Mouse (Mus musculus) hindbrain, embryonic 14.5 days (tissue): ENCODE measurements at regions not wholly inside any gene's neighbourhood (a gene's known extent, or its start where the extent isn't known, plus 50 kb on each side); places are given as distances from the start of the nearest gene placed in this dataset.

ENCODE experiments used
- ATAC-seq: fragments of 200-750 bp; cut with Nextera tagmentation; 2 replicates; pipeline ENCODE4 v1.8.0; 2017; ENCODE audit warnings: moderate number of reproducible peaks, mild to moderate bottlenecking, moderate TSS enrichment, moderate library complexity; ENCODE audit not compliant: low FRiP score
- DNase-seq: peaks from one replicate; pipeline ENCODE4 v3.0.0-alpha.2; 2015; ENCODE audit warnings: low spot score
- H3K27ac ChIP-seq: fragments of 300-500 bp; sonication (generic); 2 replicates; pipeline ENCODE4 v1.5.1; 2014; ENCODE audit warnings: mild to moderate bottlenecking, moderate library complexity
- H3K27me3 ChIP-seq: fragments of 300-500 bp; sonication (generic); 2 replicates; pipeline ENCODE4 v1.6.1; 2014; ENCODE audit warnings: mild to moderate bottlenecking, low read length, mixed read lengths; ENCODE audit not compliant: control insufficient read depth, insufficient read depth
- H3K36me3 ChIP-seq: fragments of 300-500 bp; sonication (generic); replicated peaks from 2 replicates; pipeline ENCODE4 v1.6.1; 2014; ENCODE audit not compliant: control insufficient read depth, insufficient read depth
- H3K4me1 ChIP-seq: fragments of 300-500 bp; sonication (generic); replicated peaks from 2 replicates; pipeline ENCODE4 v1.6.1; 2014; ENCODE audit warnings: antibody characterized with exemption, low read length, mixed read lengths; ENCODE audit not compliant: control insufficient read depth, insufficient read depth
- H3K4me2 ChIP-seq: fragments of 300-500 bp; sonication (generic); replicated peaks from 2 replicates; pipeline ENCODE4 v1.6.1; 2014; ENCODE audit warnings: mild to moderate bottlenecking, moderate library complexity
- H3K4me3 ChIP-seq: fragments of 300-500 bp; sonication (generic); replicated peaks from 2 replicates; pipeline ENCODE4 v1.5.1; 2014; ENCODE audit warnings: mild to moderate bottlenecking, low read length
- H3K9ac ChIP-seq: fragments of 300-500 bp; sonication (generic); 2 replicates; pipeline ENCODE4 v1.6.1; 2014
- H3K9me3 ChIP-seq: fragments of 300-500 bp; sonication (generic); 2 replicates; pipeline ENCODE4 v1.6.1; 2016; ENCODE audit warnings: low read length; ENCODE audit not compliant: control insufficient read depth
- WGBS: fragments of 180-500 bp; shearing (Covaris S2); extraction: QIAGEN DNeasy Blood & Tissue Kit; methylation state at CpG from one replicate; pipeline ENCODE4 v1.1.7; 2014; 5-methylcytosine and 5-hydroxymethylcytosine counted together

DNA sequence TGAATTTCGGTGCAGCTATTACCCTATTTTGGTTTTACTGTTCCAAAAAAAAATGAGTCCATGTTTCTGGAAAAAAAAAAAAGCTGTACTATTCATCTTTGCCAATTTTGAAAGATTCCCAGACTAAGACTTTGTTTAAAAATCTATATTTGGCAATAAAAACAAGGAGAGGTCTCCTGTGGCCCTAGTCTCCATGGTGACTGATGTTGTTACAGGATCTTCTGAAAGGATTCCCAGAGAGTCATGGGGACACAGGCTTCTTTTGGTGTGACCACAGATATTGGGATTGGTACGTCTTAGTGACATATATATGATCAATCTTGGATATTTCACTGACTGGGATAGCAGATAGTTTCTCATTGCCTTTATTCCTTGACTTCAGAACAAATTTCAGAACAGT lies 266.7 kb downstream of the Drd1 start:
- no peak overlapping the region for H3K27ac ChIP-seq
- DNase-seq (no peak), ATAC-seq (no peak)
- no peaks in the 10 kb centered on the region for H3K9me3 ChIP-seq
- no peak overlapping the region for H3K9ac ChIP-seq
- H3K36me3 ChIP-seq: no peaks in the 10 kb centered on the region
- no peak overlapping the region for H3K4me3 ChIP-seq
- WGBS: 76% methylated on average over 2 of the region's 2 CpGs
- H3K4me2 ChIP-seq: no peak overlapping the region
- H3K27me3 ChIP-seq: no peaks in the 10 kb centered on the region
- no peaks in the 10 kb centered on the region for H3K4me1 ChIP-seq

- DNase-seq (peak; percentile 96), ATAC-seq (peak; percentile 71; the same call in 1 of the 2 replicates)
- Histone ChIP-seq H3K9me3 (no peaks in the 10 kb centered on the region), H3K27me3 (no peaks in the 10 kb centered on the region), H3K9ac (no peak overlapping the region), H3K4me1 (no peaks in the 10 kb centered on the region), H3K36me3 (no peaks in the 10 kb centered on the region), H3K4me3 (no peak overlapping the region), H3K27ac (no peak overlapping the region), H3K4me2 (no peak overlapping the region)
- 21% methylated on average over 6 of the region's 6 CpGs for WGBS
Observed at GRCm38 (mm10) chr13:53783492-53783891, 272.0 kb downstream of the Drd1 start.

GRCm38 (mm10) chr13:53779150-53779549 lies 276.4 kb downstream of the Drd1 start:
- Histone ChIP-seq H3K27ac (no peak overlapping the region), H3K4me2 (no peak overlapping the region), H3K9ac (no peak overlapping the region), H3K9me3 (no peaks in the 10 kb centered on the region), H3K36me3 (no peaks in the 10 kb centered on the region), H3K4me3 (no peak overlapping the region), H3K27me3 (no peaks in the 10 kb centered on the region), H3K4me1 (no peaks in the 10 kb centered on the region)
- peak; percentile 80 for DNase-seq
- ATAC-seq: no peak; the same call in 1 of the 2 replicates
- WGBS: 51% methylated on average over 4 of the region's 4 CpGs

GRCm38 (mm10) chr13:53776421-53776820 lies 279.1 kb downstream of the Drd1 start:
- no peak for DNase-seq
- ATAC-seq: no peak

DNA sequence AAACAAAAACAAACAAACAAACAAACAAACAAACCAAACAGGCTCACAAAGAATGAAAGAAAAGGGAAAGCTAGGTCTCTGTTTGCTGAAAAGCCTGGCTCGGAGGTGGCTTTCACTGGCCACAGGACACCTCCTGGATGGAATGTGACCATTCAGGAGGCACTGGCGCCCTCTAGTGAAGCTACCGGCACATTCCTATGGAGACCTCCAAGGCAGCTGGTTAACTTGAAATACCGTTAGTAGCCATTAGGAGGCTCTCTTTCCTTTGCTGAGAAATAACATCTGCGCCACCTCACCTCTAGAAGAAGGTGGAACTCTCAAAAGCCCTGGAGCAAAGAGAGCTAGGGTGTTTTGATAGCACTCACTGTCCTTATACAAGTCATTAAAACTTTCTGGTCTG lies 279.8 kb downstream of the Drd1 start:
- DNase-seq (no peak), ATAC-seq (no peak)
- WGBS: 45% methylated on average over 5 of the region's 5 CpGs
- Histone ChIP-seq H3K4me1 (no peaks in the 10 kb centered on the region), H3K27me3 (no peaks in the 10 kb centered on the region), H3K27ac (no peak overlapping the region), H3K9ac (no peak overlapping the region), H3K4me3 (no peak overlapping the region), H3K4me2 (no peak overlapping the region), H3K9me3 (no peaks in the 10 kb centered on the region), H3K36me3 (no peaks in the 10 kb centered on the region)

More at GRCm38 (mm10) chr13:53776421-53776820, 279.1 kb downstream of the Drd1 start:
- no peak overlapping the region for H3K9ac ChIP-seq
- 77% methylated on average over 11 of the region's 11 CpGs for WGBS
- no peaks in the 10 kb centered on the region for H3K36me3 ChIP-seq
- no peaks in the 10 kb centered on the region for H3K4me1 ChIP-seq
- H3K27me3 ChIP-seq: no peaks in the 10 kb centered on the region
- no peak overlapping the region for H3K4me2 ChIP-seq
- no peaks in the 10 kb centered on the region for H3K9me3 ChIP-seq
- no peak overlapping the region for H3K27ac ChIP-seq
- no peak overlapping the region for H3K4me3 ChIP-seq

DNA sequence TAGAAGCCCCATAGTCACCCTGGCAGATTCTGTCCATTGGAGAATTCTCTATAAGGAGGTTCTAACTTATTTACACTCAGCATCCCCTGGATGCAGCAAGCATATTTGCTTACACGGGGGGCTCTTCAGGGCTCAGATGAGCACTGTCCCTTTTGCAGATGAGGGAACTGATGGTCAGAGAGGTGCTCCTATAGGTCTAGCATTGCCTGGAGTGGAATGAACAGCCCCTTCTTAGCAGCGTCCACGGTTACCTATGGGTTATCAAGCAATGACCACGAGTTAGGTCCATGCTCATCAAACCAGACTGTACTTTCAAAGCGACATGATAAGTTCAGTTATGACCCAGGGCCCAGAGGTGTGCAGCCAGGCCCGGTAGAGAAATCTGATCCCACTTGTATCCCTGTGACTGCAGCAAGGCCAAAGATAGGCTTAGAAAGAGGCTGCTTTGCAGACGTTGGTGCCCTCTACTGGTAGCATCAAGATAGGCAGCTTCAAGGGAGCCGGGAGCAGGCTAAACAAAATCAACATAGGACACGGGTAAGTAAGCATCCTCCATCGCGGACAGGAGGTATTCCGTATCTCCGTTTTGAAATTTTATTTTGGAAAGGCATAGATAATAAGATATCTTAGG lies 290.8 kb downstream of the Drd1 start:
- DNase-seq: peak; percentile 90
- Histone ChIP-seq H3K4me3 (no peak overlapping the region), H3K9ac (no peak overlapping the region), H3K36me3 (no peaks in the 10 kb centered on the region), H3K27me3 (no peaks in the 10 kb centered on the region), H3K4me1 (no peaks in the 10 kb centered on the region), H3K9me3 (no peaks in the 10 kb centered on the region), H3K4me2 (no peak overlapping the region), H3K27ac (no peak overlapping the region)
- ATAC-seq: peak; percentile 75; the same call in 1 of the 2 replicates
- 24% methylated on average over 13 of the region's 13 CpGs for WGBS

- 63% methylated on average over 13 of the region's 13 CpGs for WGBS
- Histone ChIP-seq H3K4me3 (no peak overlapping the region), H3K36me3 (no peaks in the 10 kb centered on the region), H3K4me1 (peaks cover 11% of the 10 kb centered on the region), H3K4me2 (no peak overlapping the region), H3K27ac (no peak overlapping the region), H3K27me3 (no peaks in the 10 kb centered on the region), H3K9me3 (no peaks in the 10 kb centered on the region), H3K9ac (no peak overlapping the region)
- ATAC-seq (no peak), DNase-seq (no peak)
Observed at GRCm38 (mm10) chr13:53757576-53758237, 284.8 kb upstream of the Msx2 start.

- WGBS: 31% methylated on average over 13 of the region's 13 CpGs
- Histone ChIP-seq H3K9me3 (no peaks in the 10 kb centered on the region), H3K4me1 (peaks cover 11% of the 10 kb centered on the region), H3K27me3 (no peaks in the 10 kb centered on the region), H3K9ac (no peak overlapping the region), H3K27ac (no peak overlapping the region), H3K36me3 (no peaks in the 10 kb centered on the region), H3K4me3 (no peak overlapping the region), H3K4me2 (no peak overlapping the region)
- DNase-seq (no peak), ATAC-seq (no peak)
Observed at GRCm38 (mm10) chr13:53756970-53757530, 284.2 kb upstream of the Msx2 start.

DNA sequence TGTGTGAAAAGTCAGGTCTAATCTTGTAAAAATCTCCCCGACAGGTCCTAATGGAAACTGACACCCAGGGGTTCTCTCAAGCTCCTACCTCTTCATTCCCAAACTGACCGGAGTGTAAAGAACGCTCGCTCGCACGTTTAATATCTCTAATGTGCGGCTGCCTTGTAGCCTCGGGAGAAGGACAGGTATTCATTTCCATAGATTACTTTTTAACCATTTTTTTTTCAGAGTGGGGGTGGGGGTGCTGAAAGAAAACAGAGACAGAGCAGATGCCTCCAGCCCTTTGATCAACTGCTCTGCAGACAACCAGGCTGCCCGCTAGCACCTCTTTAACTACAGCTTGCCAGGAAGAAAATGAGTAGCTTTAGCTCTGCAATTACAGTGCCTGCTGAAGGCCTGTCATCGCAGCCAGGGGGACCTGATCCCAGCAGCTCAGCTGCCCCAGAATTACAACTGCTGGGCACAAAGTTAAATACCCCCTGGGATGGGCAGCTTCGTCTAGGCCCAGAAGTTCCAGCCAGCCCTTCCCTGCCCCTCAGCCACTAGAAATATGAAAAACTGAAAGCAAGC lies 282.3 kb upstream of the Msx2 start:
- Histone ChIP-seq H3K9me3 (no peaks in the 10 kb centered on the region), H3K9ac (no peak overlapping the region), H3K4me2 (no peak overlapping the region), H3K4me1 (peaks cover 11% of the 10 kb centered on the region), H3K36me3 (no peaks in the 10 kb centered on the region), H3K27me3 (no peaks in the 10 kb centered on the region), H3K4me3 (no peak overlapping the region), H3K27ac (no peak overlapping the region)
- DNase-seq: no peak
- ATAC-seq: no peak
- 53% methylated on average over 11 of the region's 11 CpGs for whole genome bisulfite sequencing
